Mouse (Mus musculus) telencephalon, adult 2 months (tissue): ENCODE measurements around the gene Gm128.

ENCODE experiments used
- DNase-seq: peaks from one replicate; pipeline ENCODE4 v3.0.0-alpha.2; 2011; ENCODE audit warnings: low read depth, low spot score

Gm128 gene

GRCm38 (mm10) chr3:95200132-95200531 is 41.3 kb downstream of the Gm128 start:
- no peak for DNase-seq

DNA sequence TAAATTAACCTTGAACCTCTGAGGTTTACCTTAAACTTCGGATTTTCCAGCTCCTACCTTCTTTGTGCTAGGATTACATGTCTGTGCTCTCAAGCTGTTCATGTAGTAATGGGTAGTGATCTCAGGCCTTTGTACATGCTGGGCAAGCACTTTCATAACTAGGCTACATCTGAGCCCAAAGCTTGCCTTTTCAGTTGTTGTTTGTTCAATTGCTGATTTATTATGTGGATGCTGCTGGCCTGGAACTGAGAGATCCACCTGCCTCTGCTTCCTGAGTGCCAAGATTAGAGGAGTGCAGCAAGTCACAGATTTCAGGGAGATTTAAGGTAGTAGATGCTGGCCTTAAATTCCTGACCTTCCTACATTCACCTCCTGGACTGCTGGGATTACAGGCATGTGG is 42.3 kb downstream of the Gm128 start:
- no peak for DNase-seq

DNA sequence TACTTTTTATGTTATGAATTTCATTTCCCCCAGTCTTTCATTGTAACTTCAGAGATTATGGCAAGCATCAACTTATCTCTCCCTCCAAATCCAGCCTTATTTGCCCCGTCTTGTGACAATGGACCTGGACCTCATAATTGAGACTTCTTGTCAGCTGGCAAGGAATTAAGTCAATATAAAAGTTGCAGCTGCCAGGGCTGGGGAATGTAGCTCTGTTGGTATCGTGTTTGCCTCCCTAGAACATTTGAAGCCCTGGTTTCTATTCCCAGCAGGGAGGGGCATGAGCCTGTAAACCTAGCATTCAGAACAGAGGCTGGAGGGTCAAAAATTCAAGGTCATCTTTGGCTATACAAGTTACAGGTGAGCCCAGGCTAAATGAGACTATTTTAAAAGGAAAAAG is 45.6 kb downstream of the Gm128 start:
- no peak for DNase-seq

DNA sequence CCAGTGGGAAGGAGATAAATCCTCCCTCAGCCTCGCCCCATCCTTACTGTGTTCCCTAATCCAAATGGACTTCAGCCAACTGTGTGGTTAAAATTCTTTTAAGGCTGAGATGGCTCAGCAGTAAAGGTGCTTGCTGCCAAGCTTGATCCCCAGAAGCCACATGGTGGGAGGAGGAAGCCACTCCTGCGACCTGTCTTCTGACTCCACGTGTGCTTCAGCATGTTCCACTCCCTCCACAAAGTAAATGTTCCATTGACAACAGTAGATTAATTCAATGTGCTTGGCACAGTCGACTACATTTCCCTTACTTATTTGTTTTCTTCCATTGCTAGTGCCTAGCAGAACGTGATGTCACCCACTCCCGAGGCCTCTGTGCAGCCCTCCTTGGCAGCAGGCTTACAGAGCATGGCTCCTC is 46.7 kb downstream of the Gm128 start:
- DNase-seq = no peak
